Mouse (Mus musculus): ENCODE measurements around the gene Fgfr2.

Fgfr2 gene

DNA sequence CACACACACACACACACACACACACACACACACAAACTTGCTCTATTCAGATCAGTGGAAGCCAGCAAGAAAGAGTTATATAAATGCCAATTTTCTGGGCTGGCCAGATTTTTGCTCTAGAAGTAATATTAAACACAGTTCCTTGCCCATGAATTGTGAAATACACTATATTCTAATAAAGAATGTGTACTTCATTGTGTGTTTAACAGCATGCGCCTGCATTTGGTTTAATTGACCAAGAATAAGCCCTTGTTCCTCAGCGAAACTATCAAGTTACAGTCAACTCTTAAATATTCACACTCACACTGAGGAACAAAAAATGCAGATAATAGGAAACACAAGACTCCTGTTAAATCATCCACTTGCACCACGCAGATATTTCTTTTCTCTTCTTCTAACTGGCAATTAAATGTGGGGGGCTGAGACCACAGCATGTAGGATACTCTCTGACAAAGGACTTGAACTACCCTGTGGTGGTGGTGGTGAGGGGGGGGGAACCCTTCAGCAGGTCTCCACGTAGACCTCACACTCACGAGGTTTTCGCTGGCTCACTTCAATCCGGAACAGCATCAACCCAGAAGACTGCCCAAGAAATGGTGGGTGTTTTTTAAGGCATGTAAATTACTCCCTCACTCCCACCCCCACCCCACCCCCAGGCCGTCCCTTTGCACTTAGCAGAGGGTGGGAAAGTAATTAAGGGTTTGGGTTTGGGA, 2865.0 kb downstream of the Fgfr2 start:
- DNase-seq: no peak

DNA sequence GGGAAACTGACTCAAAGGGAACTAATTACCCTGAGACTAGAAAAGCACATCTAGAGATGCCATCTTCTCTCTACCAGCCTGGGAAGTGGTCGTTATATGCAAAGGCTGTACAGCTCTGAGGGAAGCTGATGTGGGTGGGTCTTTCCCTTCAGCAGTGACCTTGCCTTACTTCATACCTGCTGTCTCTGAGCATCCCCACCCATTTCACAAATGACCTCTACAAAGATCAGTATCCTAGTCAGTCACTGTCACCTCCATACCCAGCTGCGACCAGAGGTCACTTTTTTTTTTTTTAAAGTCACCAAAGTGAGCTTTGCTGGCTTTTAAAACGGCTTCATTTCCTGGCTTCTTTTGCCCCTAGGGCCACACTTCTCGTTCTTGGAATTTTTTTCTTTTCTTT, 2869.9 kb downstream of the Fgfr2 start:
- DNase-seq: no peak

DNA sequence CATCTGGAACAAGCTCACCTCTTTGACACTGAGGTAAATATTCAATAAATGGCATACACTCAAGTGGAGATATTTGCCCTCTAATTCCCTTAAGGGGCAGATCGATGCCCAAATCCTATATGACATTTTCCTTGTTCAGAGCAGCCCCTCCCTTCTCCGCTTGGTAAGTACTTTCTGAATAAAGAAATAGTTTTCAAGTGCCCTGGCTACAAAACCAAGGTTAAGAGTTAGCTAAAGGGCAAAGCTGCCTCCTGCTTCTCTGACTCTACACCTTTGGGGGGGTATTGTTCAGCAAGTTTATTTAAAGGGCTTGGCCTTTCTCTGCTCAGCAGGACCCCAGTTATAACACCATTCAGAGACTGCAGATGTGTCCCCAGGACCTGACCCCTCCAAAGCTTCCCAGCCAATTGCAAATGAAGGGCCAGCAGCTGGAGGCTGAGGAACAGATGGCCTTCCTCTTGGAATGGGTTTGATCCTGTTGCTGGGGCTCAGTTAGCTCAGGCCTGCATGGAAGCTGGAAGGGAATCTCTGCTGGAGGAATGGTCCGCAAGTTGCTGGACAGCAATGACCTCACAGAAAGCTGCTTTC, 2871.1 kb downstream of the Fgfr2 start:
- DNase-seq: no peak

DNA sequence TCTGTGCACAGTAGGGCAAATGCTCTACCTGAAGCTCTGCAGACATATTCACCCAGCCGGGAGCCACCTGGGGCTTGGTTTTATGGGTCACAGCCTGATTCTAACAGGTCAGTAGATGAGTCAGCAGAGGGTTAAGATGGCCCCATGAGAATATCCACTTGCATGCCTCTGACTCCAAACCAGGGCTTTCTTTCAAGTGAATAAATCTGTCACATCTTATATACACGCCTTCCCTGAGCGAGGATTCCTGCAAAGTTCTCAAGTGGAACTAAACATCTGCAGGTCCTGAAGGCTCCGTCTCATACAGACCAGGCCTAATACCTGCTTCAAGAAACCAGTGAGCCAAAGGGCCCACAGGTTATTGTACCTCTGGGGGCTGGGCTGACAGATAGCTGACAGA, 2872.2 kb downstream of the Fgfr2 start:
- DNase-seq: no peak

DNA sequence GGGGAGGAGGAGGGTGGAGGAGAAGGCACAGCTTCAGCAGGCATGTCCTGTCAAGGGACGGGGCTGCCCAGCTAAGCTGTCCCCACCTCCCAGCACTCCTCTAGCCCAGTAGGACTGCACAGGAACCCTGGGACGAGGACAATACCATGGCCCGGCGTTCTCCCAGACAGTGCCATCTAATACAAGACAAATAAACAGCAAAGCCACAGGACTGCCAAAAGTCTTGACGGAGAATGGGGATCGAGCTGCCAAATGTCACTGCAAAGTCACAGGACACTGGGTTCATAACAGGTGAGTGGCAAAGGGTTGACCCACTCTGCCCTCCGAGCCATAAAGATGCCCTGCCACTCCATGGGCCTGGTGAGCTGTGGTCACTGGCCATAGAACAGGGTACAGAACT, 2874.7 kb downstream of the Fgfr2 start:
- DNase-seq: no peak

DNA sequence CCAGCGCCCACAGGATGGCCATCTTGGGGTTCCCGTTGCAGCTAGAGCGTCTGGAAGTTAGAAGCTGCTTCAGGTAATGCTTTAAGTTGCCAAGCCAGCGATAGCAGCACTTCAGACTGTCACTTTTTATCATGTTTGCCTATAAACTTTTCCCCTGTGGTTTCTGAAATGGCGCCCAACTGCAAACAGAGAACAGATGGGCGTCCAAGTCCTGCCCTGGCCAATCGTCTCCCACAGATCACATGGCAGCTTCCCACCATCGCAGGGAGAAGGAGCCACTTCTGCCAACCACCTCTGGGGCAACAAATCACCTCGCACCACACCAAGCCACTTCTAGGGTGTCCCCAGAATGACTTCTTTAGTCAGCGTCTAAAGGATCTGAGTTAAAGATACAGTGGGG, 2875.3 kb downstream of the Fgfr2 start:
- no peak for DNase-seq

DNA sequence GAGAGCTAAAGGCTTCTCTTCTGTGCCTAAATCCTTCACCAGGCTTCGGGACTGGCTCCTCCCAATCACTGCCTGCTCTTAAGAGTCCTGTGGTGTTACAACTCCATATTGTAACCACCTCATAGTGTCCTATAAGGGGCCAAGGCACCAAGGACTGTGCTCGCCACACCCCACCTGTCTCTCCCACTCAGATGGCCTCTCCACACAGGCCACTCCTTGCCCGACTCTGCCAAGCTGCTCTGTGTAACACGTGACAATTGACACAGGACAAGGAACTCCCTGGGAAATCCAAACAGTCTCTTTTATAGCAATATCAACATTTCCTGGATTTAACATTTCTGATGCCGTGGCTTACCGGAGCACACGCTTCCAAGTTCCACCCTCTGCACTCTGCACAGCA, 2876.7 kb downstream of the Fgfr2 start:
- DNase-seq: no peak

DNA sequence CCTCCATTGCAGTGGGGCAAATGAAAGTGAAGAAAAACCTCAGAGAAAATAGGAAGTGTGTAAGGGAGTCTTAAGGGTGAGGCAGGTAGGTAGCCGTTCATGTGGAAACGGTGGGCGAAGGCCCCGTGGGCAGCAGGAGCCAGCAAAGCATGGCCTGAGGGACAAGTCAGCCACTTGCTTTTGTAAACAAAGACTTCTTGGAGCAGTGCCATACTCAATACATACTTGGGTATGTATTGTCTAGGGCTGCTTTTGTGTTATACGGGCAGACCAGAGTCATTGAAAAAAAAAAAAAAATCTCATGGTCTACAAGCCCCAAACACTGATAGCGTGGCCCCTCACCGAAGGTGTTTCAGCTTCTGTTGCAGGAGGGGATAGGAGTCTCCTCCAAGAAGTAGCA, 2878.6 kb downstream of the Fgfr2 start:
- no peak for DNase-seq

DNA sequence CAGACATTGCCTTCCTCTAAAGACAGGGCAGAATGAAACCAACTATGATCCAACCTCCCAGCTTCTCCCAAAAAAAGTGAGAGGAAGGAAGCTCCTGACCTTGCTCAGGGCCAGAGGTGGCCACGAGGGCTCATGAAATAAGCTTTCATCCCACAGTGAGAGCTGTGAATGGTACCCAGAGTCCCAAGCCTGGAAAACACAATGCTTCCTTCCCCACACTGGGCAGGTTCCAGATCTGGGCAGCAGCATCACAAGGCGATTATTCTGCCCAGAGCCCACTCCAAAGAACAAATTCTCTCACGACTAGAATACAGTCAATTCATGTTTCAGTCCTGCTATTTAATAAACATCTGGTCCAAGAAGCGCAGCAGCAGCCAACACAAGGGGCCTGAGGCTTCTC, 2879.3 kb downstream of the Fgfr2 start:
- DNase-seq: peak; percentile 52

DNA sequence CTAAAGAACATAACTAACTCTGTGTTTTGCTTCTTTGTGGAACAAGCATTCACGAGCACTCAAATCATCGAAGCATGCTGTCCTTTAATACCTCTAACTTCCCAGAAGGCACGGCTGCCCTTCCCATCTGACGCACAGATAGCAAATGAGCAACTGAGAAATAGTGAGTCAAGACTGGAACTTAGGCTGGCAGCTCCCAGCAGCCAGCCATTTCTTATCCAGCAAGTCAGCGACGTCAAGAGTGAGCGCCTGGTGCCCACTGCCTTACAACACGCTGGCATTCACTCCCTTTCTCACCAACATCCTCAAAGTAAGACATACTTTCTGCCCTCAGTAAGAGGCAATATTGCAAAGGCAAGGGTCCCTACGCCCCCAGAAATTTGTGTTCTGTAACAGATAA, 2883.0 kb downstream of the Fgfr2 start:
- no peak for DNase-seq

DNA sequence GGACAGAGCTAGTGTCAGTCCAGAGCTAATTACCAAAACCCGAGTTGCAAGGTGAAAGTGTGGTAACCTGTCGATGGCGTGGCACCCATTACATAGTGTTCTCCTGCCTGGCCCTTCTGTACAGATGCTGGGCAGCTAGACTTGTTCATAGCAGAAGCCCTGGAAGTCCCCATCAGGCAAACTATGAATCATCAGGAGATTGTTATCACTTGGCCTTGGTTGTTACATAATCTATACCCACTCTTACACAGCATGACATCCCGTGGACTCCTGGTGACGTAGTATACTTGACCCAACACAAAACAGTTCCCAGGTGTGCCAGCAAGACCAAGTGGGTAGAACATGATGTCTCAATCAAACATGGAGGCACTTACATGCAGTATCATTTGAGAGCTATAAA, 2885.9 kb downstream of the Fgfr2 start:
- DNase-seq: no peak

DNA sequence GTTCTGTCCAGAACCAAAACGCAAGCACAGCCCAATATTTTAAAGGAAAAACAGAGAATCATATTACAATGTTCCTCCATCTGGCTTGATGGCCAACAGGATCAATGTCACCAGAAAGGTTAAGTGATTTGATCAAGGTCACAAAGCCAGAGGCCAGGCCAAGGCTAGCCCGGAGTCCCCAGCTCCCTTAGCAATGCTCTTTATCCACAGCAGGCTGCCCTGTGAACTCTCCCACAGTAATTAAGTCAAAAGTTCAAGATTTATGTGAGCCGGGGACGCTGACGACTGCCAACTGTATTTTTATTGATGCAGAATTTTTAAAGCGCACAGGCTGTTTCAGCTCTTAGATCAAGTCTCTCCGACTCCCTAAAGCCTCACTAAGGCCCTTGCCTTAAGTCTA, 2889.4 kb downstream of the Fgfr2 start:
- no peak for DNase-seq

DNA sequence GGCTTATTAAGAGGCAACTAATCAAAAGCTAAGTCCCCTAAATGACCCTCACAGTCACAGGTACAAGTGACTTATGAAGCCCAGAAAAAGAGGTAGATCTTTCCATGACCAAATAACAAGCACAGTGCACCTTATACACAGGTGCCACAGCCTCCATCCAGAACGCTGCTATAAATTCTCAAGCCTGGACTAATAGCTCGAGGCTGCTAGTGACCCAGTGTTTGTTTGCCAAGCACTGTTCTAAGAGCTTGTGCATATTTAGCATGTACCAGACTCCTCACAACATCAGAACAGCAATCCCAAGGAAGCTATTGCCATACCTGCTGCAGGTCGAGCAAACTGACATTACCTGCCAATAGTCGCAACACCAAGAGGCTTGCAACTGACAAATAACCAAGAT, 2893.1 kb downstream of the Fgfr2 start:
- DNase-seq: no peak

DNA sequence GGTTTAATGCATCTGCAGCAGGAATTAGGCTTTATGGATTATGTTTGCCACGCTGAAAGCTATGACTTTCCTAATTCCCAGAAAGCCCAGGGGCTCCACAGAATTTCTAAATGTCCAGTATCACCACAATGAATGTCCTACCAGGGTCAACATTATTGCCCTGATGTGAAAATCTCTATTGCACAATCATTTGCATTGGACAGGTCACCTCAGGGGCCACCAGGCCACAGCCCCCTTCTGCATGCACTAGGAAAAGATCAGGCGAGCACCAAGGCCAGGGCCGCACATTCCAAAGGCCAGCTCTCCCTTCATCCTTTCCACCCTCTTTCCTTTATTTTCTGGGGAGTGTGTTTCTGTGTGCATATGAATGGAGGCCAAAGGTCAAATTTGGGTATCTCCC, 2897.9 kb downstream of the Fgfr2 start:
- no peak for DNase-seq

DNA sequence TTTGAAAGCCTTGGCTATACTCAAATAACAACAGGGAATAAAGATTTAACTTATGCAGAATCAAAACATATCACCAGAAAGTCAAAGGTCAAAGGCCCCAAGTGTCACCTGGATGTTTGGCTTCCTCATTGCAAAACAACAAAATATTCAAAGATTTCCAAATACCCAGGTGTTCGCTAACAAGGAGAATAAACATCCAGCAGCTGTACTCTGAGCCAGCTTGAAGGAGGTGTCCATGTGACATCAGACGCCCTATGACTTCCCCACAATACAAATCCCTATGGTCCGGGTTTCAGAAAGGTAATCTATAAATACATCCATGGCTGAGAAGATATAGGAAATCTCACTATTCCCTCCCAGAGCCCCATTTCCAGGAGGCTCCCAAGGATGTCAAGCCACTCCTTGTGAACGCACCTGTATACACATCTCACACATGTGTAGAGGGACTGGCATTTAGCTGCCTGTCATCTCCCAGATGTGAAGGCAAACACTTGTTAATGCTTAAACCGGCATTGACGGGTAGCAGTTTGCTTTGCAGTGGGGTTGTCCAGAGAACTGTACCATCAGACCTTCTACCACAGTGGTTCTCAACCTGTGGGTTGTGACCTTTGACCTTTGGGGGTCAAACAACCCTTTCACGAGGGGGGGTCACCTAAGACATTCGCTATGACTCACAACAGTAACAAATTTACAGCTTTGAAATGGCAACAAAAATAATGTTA, 2900.4 kb downstream of the Fgfr2 start:
- no peak for DNase-seq

DNA sequence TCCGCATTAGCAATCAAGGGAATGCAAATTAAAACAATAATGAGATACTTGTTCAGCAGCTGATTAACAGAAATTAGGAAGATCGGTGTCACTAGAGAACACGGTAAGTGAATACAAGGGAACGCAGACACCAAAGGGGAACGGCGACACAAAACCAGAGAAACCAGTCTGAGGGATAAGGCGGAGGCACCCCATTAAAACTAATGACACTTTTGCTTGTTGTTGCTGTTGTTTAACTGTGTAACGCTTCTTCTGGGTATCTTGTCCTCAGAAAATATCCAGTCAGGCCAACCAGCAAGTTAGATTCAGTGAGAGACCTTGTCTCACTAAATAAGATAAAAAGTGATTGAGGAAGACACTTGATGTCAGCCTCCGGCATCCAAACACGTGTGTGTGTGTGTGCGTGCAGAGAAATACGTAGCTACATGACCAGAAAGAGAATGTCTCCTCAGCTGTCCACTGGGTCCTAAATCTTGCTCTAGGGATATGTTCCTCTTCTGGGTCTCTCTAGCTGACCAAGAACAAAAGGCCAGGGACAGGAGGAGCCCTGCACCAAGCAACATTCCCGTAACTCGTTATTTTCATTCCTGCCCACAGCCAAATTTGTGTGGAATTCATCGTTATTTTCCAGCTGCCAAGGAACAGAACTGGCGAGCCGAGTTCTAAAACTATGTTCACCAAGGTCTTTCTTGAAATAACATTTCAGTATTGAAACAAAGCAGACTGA, 2901.3 kb downstream of the Fgfr2 start:
- no peak for DNase-seq

DNA sequence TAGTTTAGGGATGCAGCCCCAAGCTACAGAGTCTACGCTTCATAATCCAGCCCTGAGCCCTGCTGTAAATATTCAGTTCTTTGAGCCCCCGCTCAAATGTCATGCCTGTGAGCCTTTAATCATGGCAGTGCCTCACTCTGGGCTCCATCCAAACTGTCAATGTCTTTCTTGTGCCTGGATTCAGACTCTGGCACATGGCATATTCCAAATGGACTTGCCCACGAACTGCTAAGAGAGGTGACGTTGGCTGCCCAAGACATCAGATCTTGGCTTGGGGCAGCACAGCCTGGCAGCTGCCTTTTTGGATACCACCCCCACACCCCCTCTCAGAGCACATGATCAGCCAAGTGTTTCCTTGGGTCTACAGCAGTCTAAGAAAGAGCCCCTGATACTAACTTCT, 2902.5 kb downstream of the Fgfr2 start:
- no peak for DNase-seq

DNA sequence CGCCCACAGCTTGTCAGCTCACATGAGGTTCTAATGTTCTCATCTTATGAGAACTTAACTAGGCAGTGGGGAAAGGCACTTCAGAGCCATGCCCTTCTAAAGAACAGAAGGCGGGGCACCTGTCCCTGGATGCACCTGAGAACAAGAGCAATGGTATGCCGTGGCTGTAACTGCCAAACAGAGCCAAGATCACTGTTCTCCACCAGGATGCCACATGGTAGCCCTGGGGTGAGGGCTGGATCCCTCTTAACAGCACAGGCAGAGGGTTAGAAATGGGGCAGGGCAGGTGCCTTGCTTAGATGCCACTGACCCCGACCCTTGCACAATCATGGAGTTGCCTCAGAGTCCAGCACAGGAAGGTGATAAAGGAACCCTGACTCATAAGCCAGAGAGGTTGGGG, 2903.3 kb downstream of the Fgfr2 start:
- no peak for DNase-seq

DNA sequence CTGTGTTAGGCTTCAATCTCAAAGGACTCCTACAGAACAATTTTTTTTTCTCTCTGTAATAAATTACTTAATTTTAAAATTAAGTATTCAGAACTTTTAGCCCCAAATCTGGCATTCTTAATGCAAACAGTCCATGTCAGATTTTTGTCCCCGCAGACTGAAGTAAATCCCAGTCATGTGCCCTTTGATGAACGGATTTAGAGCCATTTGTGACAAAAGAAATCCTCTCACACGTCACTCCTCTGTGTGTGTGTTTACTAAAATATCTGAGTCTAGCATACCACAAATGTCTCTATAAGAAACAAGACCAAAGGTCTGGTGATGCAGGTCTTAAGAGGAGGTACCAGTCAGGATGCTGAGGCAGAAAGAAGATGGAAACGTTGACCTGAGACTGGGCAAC, 2906.9 kb downstream of the Fgfr2 start:
- no peak for DNase-seq

DNA sequence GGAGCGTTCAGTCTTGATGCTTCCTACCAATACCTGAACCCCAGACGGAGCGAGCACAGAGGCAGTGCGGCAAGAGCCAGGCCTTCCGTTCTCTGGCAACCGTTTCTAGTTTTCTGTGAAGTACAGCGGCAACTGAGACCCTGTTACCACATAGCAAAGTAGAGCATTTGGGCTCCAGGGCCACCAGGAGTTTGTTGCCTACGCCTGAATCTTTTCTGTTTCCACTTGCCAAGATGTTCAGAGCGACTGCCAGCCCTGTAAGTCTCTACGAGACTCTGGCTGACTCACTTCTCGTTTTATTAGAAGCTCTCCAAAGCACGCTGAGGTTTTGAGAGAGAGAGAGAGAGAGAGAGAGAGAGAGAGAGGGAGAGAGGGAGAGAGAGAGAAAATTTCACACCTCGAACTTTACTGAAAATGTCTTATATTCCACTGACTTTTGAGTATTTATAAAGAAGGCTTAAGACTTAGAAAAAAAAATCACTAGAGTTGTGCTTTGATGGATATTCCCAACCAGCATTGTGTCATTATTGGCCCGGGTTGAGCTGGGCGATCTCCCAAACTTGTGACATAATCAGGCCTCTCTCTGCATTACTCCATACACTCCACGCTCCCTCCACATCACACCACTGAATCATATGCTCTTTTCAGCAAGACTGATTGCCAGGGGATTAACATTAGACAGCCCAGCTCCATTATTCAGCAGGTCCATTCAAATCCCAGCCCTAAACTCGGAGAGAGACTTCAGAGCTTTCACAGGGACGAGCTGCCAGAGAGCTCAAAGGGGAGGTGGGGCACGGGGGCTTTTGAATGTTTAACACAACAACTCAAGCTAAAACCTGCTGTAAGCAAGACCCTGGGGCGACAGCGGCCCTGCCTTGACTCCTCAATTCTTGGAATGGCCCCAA, 2907.6 kb downstream of the Fgfr2 start:
- DNase-seq: peak; percentile 83

DNA sequence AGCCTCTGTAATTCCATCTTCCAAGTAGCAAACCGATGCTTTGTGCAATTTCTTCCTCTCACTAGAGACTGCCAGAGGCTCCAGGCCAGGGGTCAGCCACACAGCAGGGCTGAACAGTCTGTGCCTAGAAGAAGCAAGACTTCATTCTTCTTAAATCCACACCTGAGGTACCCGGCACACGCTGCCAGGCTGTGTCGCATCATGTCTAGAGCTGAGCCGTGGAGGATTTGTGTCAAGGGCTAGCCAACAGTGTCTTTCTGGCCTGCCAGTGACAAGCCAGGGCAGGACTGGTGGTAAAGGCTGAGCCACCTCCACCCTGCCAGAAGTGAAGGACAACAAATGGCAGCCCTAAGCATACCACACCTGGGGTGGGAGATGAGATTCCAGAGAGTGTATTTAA, 2910.0 kb downstream of the Fgfr2 start:
- DNase-seq: no peak

DNA sequence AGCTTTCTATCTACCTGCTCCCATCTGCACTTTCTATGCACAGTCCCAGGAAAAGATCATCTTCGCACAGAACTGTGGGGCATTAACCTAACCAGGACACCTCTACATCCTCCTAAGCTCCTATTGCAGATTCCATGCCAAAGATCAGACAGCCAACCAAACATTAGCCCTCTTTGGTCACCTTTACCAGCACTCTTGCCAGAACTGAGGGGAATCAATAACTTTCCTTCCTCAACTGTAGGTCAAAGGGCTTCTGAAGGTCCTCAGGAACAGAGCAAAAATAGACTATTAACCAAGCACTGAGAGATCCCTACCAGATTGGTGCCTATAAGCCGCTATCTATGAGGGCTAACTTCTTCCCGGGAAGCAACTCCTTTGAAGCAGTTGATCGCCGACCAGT, 2911.7 kb downstream of the Fgfr2 start:
- no peak for DNase-seq

DNA sequence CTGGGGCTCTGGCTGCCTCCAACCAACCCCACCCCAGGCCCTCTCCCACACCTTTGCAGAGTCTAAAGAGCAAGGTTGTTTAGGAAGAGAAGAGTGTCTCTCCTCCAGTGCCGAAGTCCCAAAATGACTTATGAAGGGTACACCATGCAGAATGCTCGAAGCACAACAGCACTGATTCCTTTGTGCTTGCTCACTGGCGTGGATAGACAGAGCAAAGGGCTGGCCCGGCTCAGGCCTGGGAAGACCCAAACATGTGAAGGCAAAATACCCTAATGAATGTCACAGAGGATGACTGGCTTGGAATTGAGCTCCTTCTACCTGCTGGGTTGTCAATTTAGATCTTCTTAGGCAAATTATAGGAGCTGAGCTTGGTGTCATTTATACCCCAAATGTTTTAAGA, 2914.5 kb downstream of the Fgfr2 start:
- DNase-seq: no peak

Measured in layer of hippocampus, adult 9-11 months (tissue).